ENCODE assay signal across 8 mouse cellular contexts in the genomic region with DNA sequence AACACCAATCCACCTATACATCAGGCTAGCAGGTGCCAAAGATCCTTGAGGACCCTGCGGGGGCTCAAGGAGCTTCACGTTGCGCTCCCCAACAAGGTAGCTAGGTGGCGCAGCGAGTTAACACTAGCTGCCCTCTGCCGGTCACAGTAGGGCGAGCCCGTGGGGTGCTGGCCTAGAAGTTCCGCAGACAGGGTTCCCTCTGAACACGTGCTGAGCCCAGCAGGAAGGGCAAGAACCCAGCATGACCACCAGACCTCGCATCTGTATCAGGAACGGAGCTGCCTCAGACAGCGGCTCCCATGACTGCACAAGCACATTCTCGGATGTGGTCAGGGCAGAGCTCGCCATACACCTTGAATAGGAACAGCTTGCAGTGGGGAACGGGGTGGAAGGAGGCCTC. TPM values are rescaled to one million over a fixed set of nuclear protein-coding genes. Genes with fewer than 3 reads are reported as not detected.
A peak's percentile ranks its signal among the peaks of the same experiment; 100 is the strongest.
DNase-seq lines count a peak whose midpoint lies in the region; ATAC-seq lines count a peak whose summit lies in the region.

No protein-coding gene starts in this region.

- peak; percentile 92 for DNase-seq in MN1 (ENCODE audit: low spot score)
- DNase-seq in cerebellum, adult 11-12 months: peak; percentile 84
- DNase-seq in forebrain, embryonic 14.5 days (ENCODE audit: low spot score): peak; percentile 84
- DNase-seq in heart, postnatal 25 days (ENCODE audit: low spot score): peak; percentile 64
- peak; percentile 85 for DNase-seq in layer of hippocampus, adult 11-12 months (ENCODE audit: low spot score)
- peak; percentile 91 for DNase-seq in lung, postnatal 10 days
- DNase-seq in retina, postnatal 1 day: peak; percentile 90
- peak; percentile 92 for DNase-seq in thymus, postnatal 4 days

- WGBS in forebrain, embryonic 14.5 days: 1% methylated on average over 16 of the region's 16 CpGs

- H3K4me1 ChIP-seq in forebrain, embryonic 14.5 days (ENCODE audit: control insufficient read depth, insufficient read depth, low read length): peaks cover 69% of the 10 kb centered on the region

- no peaks in the 10 kb centered on the region for H3K9me3 ChIP-seq in forebrain, embryonic 14.5 days (replicated peaks; ENCODE audit: control insufficient read depth, low read length)

- H3K9ac ChIP-seq in forebrain, embryonic 14.5 days (ENCODE audit: low read length): peak overlapping the region; percentile 55; the same call in 1 of the 2 replicates

- no peak overlapping the region for H3K4me3 ChIP-seq in forebrain, embryonic 14.5 days (ENCODE audit: low read depth, low read length)

- H3K27ac ChIP-seq in forebrain, embryonic 14.5 days (ENCODE audit: low read depth, low read length): peak overlapping the region; percentile 58; the same call in 1 of the 2 replicates

- intact Hi-C loops in heart, postnatal 25 days (cut with DNase I): loop anchor here (1.0 to 5.0 kb wide), 3 partner anchors 27 to 73 kb away; a partner anchor contains a TSS

- H3K36me3 ChIP-seq in forebrain, embryonic 14.5 days (ENCODE audit: control insufficient read depth, insufficient read depth, low read length): peaks cover 7% of the 10 kb centered on the region; the same call in 1 of the 2 replicates

- H3K27me3 ChIP-seq in forebrain, embryonic 14.5 days (replicated peaks; ENCODE audit: control insufficient read depth, insufficient read depth, low read length): no peaks in the 10 kb centered on the region

- peak overlapping the region; percentile 29; the same call in 1 of the 2 replicates for H3K4me2 ChIP-seq in forebrain, embryonic 14.5 days (ENCODE audit: low read length)

- ATAC-seq in forebrain, embryonic 14.5 days: peak; percentile 30; the same call in 1 of the 2 replicates

RNA-seq across cellular contexts. Expression of a gene that starts 14.8 kb away (rescaled TPM):
- 1.5 and 1.7 TPM in 2 replicates for polyA plus RNA-seq in forebrain, embryonic 14.5 days (2014; fragmentation: Nextera tagmentation; extraction: Ambion mirVana)
- total RNA-seq in heart, postnatal 25 days (2021): under 1 TPM in 1 of 2 experiments, not detected in 1; 0.39 TPM

RNA-seq across cellular contexts. Expression of a gene that starts 36.4 kb away (rescaled TPM):
- polyA plus RNA-seq in forebrain, embryonic 14.5 days (2014; fragmentation: Nextera tagmentation; extraction: Ambion mirVana): 2.9 and 3.8 TPM in 2 replicates
- 1 to 10 TPM; 4.2 to 4.5 TPM for total RNA-seq in heart, postnatal 25 days (2021)

RNA-seq across cellular contexts. Expression of a gene that starts 49.9 kb away (rescaled TPM):
- 17.0 and 17.6 TPM in 2 replicates for polyA plus RNA-seq in forebrain, embryonic 14.5 days (2014; fragmentation: Nextera tagmentation; extraction: Ambion mirVana)
- 10 to 100 TPM; 32.0 to 32.6 TPM for total RNA-seq in heart, postnatal 25 days (2021)

RNA-seq across cellular contexts. Expression of a gene that starts 51.5 kb away (rescaled TPM):
- polyA plus RNA-seq in forebrain, embryonic 14.5 days (2014; fragmentation: Nextera tagmentation; extraction: Ambion mirVana): 47.8 and 52.3 TPM in 2 replicates
- total RNA-seq in heart, postnatal 25 days (2021): 10 to 100 TPM; 32.6 to 37.6 TPM
